Mouse (Mus musculus): ENCODE measurements around the gene Spx. TPM values are rescaled to one million over a fixed set of nuclear protein-coding genes. Genes with fewer than 3 reads are reported as not detected.

Gene Spx
- polyA plus RNA-seq (2015; fragmentation: Nextera tagmentation; extraction: Ambion mirVana) = 0.09 and 0.13 TPM in 2 replicates

- no peaks in the 10 kb centered on the region for H3K36me3 ChIP-seq (replicated peaks)
- no peak within 1 kb of the TSS for H3K9ac ChIP-seq
- no peak for ATAC-seq (ENCODE audit: insufficient read depth)
- H3K4me2 ChIP-seq = no peak within 1 kb of the TSS
- H3K27me3 ChIP-seq = peaks cover 50% of the 10 kb centered on the region
- H3K27ac ChIP-seq (replicated peaks) = no peak within 1 kb of the TSS
- H3K4me3 ChIP-seq (replicated peaks) = no peak within 1 kb of the TSS
- H3K9me3 ChIP-seq (replicated peaks) = no peaks in the 10 kb centered on the region
- H3K4me1 ChIP-seq (replicated peaks) = no peaks in the 10 kb centered on the region
- 53% methylated on average over 11 of the region's 11 CpGs for WGBS (ENCODE audit: insufficient replicate concordance)
Observed at GRCm38 (mm10) chr6:142412906-142413491, at the start of gene Spx. Gene Spx, plus strand, starts transcription at chr6:142413441.

DNA sequence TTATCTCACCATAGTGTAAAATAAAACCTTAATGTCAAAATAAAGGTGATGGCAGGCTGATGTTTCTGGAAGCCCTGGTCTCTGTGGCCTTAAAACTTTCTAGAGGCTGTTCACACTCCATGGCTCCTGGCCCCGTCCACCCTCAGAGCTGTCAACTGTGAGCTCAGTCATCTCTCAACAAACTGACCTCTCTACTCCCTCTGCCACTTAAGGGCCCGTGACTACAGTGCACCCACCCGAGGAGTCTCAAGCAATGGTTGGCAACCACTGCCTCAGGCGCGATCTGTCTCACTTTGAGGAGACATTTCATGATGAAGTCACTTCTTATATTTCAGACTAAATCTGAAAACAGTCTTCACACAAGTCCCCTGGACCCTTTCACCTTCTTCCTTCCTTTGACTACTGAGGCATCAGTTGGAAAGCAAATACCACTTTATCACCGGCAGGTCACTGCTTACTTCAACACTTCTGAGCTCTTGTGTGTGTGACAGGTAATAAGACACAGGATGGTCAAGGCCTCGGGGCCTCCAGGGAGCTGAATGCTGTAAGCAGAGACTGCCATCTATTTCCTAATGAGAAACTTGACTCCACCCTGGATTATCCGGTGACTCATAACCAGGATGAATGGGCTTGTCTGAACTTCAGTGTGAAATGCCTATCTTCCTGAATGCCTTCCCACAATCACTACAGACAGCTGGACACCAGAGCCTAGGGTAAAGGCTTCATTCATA lies 47.3 kb upstream of the Spx start:
- 77% methylated on average over 8 of the region's 8 CpGs for WGBS (ENCODE audit: insufficient replicate concordance)
- ATAC-seq (ENCODE audit: insufficient read depth) = no peak
- H3K27me3 ChIP-seq = no peaks in the 10 kb centered on the region

DNA sequence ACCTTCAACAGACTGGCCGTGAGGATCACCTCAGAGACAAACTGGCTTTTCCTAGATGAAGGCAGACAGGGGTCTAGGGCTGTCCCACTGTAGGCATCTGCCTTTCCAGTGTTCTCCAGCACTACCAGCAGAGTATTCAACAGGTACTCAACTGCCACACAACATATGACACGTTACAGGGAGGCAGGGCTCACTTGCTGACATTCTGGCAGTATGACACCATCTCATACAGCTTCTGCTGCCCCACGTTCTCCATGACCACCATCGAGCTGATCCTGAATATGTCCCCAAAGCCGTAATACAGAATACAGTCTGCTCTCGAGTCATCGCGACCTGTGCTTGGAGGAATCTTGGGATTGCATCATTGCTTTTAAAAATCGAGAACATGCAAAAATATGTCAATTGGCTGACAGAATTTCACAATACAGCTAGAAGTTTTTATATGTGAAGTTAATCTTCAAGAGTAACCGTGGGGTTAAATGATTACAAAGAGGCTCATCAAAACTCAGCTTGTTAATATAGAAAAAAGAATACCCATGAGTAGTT lies 46.7 kb upstream of the Spx start:
- H3K9me3 ChIP-seq (replicated peaks) = no peaks in the 10 kb centered on the region
- no peak overlapping the region for H3K4me3 ChIP-seq (replicated peaks)
- H3K36me3 ChIP-seq (replicated peaks) = peaks cover 86% of the 10 kb centered on the region

More for the DNA sequence above, 47.3 kb upstream of the Spx start:
- H3K9ac ChIP-seq = no peak overlapping the region
- no peak overlapping the region for H3K4me2 ChIP-seq
- no peaks in the 10 kb centered on the region for H3K4me1 ChIP-seq (replicated peaks)
- H3K27ac ChIP-seq (replicated peaks) = no peak overlapping the region
- H3K36me3 ChIP-seq (replicated peaks) = peaks cover 86% of the 10 kb centered on the region
- no peak overlapping the region for H3K4me3 ChIP-seq (replicated peaks)
- no peaks in the 10 kb centered on the region for H3K9me3 ChIP-seq (replicated peaks)

DNA sequence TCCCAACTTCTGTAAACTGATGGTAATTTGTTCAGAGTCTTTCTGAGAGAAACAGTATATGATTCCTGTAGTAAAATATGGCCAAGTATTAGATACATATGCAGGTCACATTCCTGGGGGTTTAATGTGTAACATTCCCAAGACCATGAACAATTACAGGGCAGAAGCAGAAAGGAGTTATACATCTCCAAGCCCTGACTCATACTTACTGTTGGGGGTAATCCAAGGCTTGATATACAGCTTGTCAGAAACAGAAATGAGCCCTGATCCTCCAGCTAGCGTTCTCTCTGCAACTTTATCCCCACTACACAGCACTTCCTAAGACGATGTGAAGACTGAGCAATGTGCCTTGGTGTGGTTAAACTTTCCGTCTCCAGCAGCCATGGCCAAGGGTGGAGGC lies 45.7 kb upstream of the Spx start:
- Histone ChIP-seq H3K36me3 (replicated peaks) (peaks cover 87% of the 10 kb centered on the region), H3K9me3 (replicated peaks) (no peaks in the 10 kb centered on the region), H3K27ac (replicated peaks) (no peak overlapping the region), H3K9ac (no peak overlapping the region), H3K4me3 (replicated peaks) (no peak overlapping the region), H3K4me2 (no peak overlapping the region), H3K27me3 (no peaks in the 10 kb centered on the region), H3K4me1 (replicated peaks) (no peaks in the 10 kb centered on the region)
- WGBS (ENCODE audit: insufficient replicate concordance) = 76% methylated on average over 3 of the region's 3 CpGs
- ATAC-seq (ENCODE audit: insufficient read depth) = no peak

More for the DNA sequence above, 46.7 kb upstream of the Spx start:
- Histone ChIP-seq H3K27ac (replicated peaks) (no peak overlapping the region), H3K27me3 (no peaks in the 10 kb centered on the region), H3K9ac (no peak overlapping the region), H3K4me2 (no peak overlapping the region), H3K4me1 (replicated peaks) (no peaks in the 10 kb centered on the region)
- 78% methylated on average over 10 of the region's 10 CpGs for WGBS (ENCODE audit: insufficient replicate concordance)
- ATAC-seq (ENCODE audit: insufficient read depth) = no peak

- WGBS (ENCODE audit: insufficient replicate concordance) = 83% methylated on average over 3 of the region's 3 CpGs
- Histone ChIP-seq H3K9ac (no peak overlapping the region), H3K36me3 (replicated peaks) (peaks cover 86% of the 10 kb centered on the region)
Observed at GRCm38 (mm10) chr6:142369568-142369967, 43.7 kb upstream of the Spx start.

GRCm38 (mm10) chr6:142377081-142377480 lies 36.2 kb upstream of the Spx start:
- 72% methylated on average over 1 of the region's 1 CpGs for WGBS (ENCODE audit: insufficient replicate concordance)
- peaks cover 49% of the 10 kb centered on the region for H3K36me3 ChIP-seq (replicated peaks)

More at GRCm38 (mm10) chr6:142369568-142369967, 43.7 kb upstream of the Spx start:
- no peak for ATAC-seq (ENCODE audit: insufficient read depth)
- no peaks in the 10 kb centered on the region for H3K4me1 ChIP-seq (replicated peaks)
- no peak overlapping the region for H3K4me3 ChIP-seq (replicated peaks)
- H3K27ac ChIP-seq (replicated peaks) = no peak overlapping the region
- no peaks in the 10 kb centered on the region for H3K27me3 ChIP-seq
- no peak overlapping the region for H3K4me2 ChIP-seq
- no peaks in the 10 kb centered on the region for H3K9me3 ChIP-seq (replicated peaks)

DNA sequence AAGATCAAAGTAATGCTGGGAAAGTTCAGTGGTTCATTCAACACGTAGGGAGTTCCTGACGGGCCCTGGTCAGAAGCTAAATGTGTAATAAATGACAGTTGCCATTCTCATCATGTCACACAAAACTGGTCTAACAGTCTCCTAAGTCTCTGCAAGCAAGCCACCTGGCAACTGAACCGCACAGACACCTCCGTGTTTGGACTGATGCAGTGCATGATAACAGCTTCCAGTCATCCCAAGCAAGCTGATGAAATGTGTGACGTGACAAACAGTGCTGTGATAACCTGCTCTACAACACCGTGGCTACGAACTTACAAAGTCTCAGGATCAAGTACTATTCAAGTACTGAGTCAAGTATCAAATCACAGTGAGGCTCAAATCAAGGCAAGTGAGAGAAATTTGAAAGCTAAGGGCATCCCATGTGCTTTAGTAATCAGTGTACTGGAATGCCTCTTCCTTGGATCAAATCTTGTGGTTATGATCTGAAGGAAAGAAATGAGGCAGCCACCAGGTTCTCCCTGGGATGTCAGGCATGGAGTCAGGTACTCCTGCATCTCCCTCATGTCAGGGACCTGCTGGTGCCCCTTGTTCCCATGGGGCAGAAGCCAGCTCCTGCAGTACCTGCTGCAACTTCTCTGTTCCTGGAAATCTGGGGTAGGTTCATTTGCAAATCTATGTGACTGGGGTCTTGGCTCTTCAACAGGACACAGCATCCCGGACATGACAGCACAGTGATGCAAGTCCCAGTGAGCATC lies 34.5 kb upstream of the Spx start:
- Histone ChIP-seq H3K4me2 (no peak overlapping the region), H3K27me3 (no peaks in the 10 kb centered on the region), H3K9ac (no peak overlapping the region), H3K4me3 (replicated peaks) (no peak overlapping the region), H3K36me3 (replicated peaks) (peaks cover 40% of the 10 kb centered on the region), H3K4me1 (replicated peaks) (no peaks in the 10 kb centered on the region), H3K27ac (replicated peaks) (no peak overlapping the region), H3K9me3 (replicated peaks) (no peaks in the 10 kb centered on the region)
- no peak for ATAC-seq (ENCODE audit: insufficient read depth)
- 80% methylated on average over 8 of the region's 8 CpGs for WGBS (ENCODE audit: insufficient replicate concordance)

More at GRCm38 (mm10) chr6:142377081-142377480, 36.2 kb upstream of the Spx start:
- ATAC-seq (ENCODE audit: insufficient read depth) = no peak
- no peak overlapping the region for H3K27ac ChIP-seq (replicated peaks)
- H3K27me3 ChIP-seq = no peaks in the 10 kb centered on the region
- no peak overlapping the region for H3K9ac ChIP-seq
- H3K4me3 ChIP-seq (replicated peaks) = no peak overlapping the region
- H3K9me3 ChIP-seq (replicated peaks) = no peaks in the 10 kb centered on the region
- no peaks in the 10 kb centered on the region for H3K4me1 ChIP-seq (replicated peaks)
- H3K4me2 ChIP-seq = no peak overlapping the region

GRCm38 (mm10) chr6:142379961-142380360 lies 33.3 kb upstream of the Spx start:
- no peaks in the 10 kb centered on the region for H3K27me3 ChIP-seq
- WGBS (ENCODE audit: insufficient replicate concordance) = 78% methylated on average over 6 of the region's 6 CpGs

DNA sequence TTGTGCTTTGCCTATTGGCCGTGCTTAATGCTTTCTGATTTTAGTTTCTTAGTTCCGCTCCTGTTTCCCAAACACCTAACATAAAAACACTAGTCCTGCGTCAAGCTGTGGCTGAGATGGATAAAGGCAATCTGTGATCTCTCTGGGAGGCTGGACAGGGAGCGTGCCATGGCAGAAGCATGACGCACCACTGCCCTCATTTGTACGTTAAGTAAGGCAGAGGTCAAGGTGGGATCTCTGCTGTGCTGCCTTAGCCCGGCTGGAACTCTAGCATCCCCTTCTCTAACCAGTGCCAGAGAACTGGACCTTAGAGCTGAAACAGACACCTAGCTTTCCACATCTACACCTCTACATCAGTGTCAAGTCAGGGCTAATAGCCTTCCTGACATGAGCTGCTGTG lies 31.6 kb upstream of the Spx start:
- WGBS (ENCODE audit: insufficient replicate concordance) = 80% methylated on average over 7 of the region's 7 CpGs
- Histone ChIP-seq H3K4me2 (no peak overlapping the region), H3K4me3 (replicated peaks) (no peak overlapping the region), H3K9ac (no peak overlapping the region), H3K4me1 (replicated peaks) (peaks cover 8% of the 10 kb centered on the region), H3K9me3 (replicated peaks) (no peaks in the 10 kb centered on the region), H3K36me3 (replicated peaks) (peaks cover 16% of the 10 kb centered on the region), H3K27me3 (no peaks in the 10 kb centered on the region), H3K27ac (replicated peaks) (no peak overlapping the region)
- ATAC-seq (ENCODE audit: insufficient read depth) = no peak

More at GRCm38 (mm10) chr6:142379961-142380360, 33.3 kb upstream of the Spx start:
- Histone ChIP-seq H3K4me3 (replicated peaks) (no peak overlapping the region), H3K4me2 (no peak overlapping the region), H3K36me3 (replicated peaks) (peaks cover 30% of the 10 kb centered on the region), H3K9me3 (replicated peaks) (no peaks in the 10 kb centered on the region), H3K4me1 (replicated peaks) (no peaks in the 10 kb centered on the region), H3K9ac (no peak overlapping the region), H3K27ac (replicated peaks) (no peak overlapping the region)
- no peak for ATAC-seq (ENCODE audit: insufficient read depth)

DNA sequence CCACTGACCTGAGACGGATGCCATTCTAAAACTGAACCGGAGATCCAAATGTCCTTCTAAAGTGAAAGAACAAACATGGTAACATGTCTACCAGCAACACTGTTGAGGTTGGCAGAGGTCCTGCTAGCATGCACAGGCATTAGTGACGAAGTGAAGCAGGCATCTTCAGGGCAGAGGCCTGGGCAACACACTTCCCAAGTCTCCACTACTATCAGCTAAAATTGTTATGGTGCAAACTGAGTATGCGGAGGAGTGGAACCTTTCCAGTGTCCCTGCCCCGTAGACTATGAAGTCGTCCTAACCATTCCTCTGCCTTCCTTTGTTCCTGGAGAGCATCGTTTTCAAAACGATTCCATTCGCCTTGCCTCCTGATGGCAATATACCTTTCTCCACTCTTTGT lies 28.7 kb upstream of the Spx start:
- Histone ChIP-seq H3K4me2 (no peak overlapping the region), H3K27me3 (no peaks in the 10 kb centered on the region), H3K36me3 (replicated peaks) (peaks cover 7% of the 10 kb centered on the region; the same call in 1 of the 2 replicates), H3K27ac (replicated peaks) (no peak overlapping the region), H3K9me3 (replicated peaks) (no peaks in the 10 kb centered on the region), H3K4me3 (replicated peaks) (no peak overlapping the region), H3K4me1 (replicated peaks) (peaks cover 27% of the 10 kb centered on the region), H3K9ac (no peak overlapping the region)
- no peak for ATAC-seq (ENCODE audit: insufficient read depth)
- 84% methylated on average over 9 of the region's 9 CpGs for WGBS (ENCODE audit: insufficient replicate concordance)
